Mouse (Mus musculus) kidney, postnatal 36 days (tissue): Measurements from ENCODE around the gene Myl6.

ENCODE experiments used
- DNase-seq, 2 experiments: peaks; one replicate each; pipeline ENCODE4 v3.0.0; 2021 to 2022; ENCODE audit warnings: mixed read lengths in 2 of 2

Myl6 gene

GRCm38 (mm10) chr10:128489380-128489779 lies 4.6 kb downstream of the Myl6 start:
- peak in 1 of 2 experiments; percentile 35 for DNase-seq

- DNase-seq: no peak
Observed at GRCm38 (mm10) chr10:128488776-128489175, 5.2 kb downstream of the Myl6 start.

- peak in 1 of 2 experiments; percentile 60 for DNase-seq
Observed at GRCm38 (mm10) chr10:128487861-128488712, 5.9 kb downstream of the Myl6 start.

- no peak for DNase-seq
Observed at GRCm38 (mm10) chr10:128486370-128486769, 7.6 kb downstream of the Myl6 start.

GRCm38 (mm10) chr10:128474366-128474765 lies 19.6 kb downstream of the Myl6 start:
- no peak for DNase-seq

- no peak for DNase-seq
Observed at GRCm38 (mm10) chr10:128460270-128460630, 33.7 kb downstream of the Myl6 start.

GRCm38 (mm10) chr10:128459409-128460269 lies 34.3 kb downstream of the Myl6 start:
- peak; percentile 28 to 68 for DNase-seq

- DNase-seq: peak; percentile 87 to 93
Observed at GRCm38 (mm10) chr10:128458719-128459408, 35.1 kb downstream of the Myl6 start, which contains the start of gene Smarcc2. Gene Smarcc2 (plus strand): TSS chr10:128459248.

GRCm38 (mm10) chr10:128458348-128458718 lies 35.6 kb downstream of the Myl6 start:
- peak; percentile 84 to 90 for DNase-seq

GRCm38 (mm10) chr10:128457676-128458075 lies 36.3 kb downstream of the Myl6 start:
- DNase-seq: peak; percentile 30 to 38

GRCm38 (mm10) chr10:128455280-128455679 lies 38.7 kb downstream of the Myl6 start:
- peak; percentile 77 to 83 for DNase-seq

- no peak for DNase-seq
Observed at GRCm38 (mm10) chr10:128454471-128454870, 39.5 kb downstream of the Myl6 start.

- DNase-seq: no peak
Observed at GRCm38 (mm10) chr10:128451014-128451413, 42.9 kb downstream of the Myl6 start.

GRCm38 (mm10) chr10:128445407-128445806 lies 48.5 kb downstream of the Myl6 start:
- DNase-seq: peak in 1 of 2 experiments; percentile 33

GRCm38 (mm10) chr10:128444354-128444753 lies 49.6 kb downstream of the Myl6 start:
- no peak for DNase-seq

- no peak for DNase-seq
Observed at GRCm38 (mm10) chr10:128442718-128443117, 51.2 kb downstream of the Myl6 start.

- DNase-seq: no peak
Observed at GRCm38 (mm10) chr10:128441324-128442119, 52.4 kb downstream of the Myl6 start.
